Mouse (Mus musculus) heart, adult 9 months (tissue): ENCODE results near the gene Lrch1.

Source experiments
- DNase-seq, 2 experiments: peaks; one replicate each; pipeline ENCODE4 v3.0.0; 2022; ENCODE audit warnings: low spot score in 2 of 2

The Lrch1 gene

DNA sequence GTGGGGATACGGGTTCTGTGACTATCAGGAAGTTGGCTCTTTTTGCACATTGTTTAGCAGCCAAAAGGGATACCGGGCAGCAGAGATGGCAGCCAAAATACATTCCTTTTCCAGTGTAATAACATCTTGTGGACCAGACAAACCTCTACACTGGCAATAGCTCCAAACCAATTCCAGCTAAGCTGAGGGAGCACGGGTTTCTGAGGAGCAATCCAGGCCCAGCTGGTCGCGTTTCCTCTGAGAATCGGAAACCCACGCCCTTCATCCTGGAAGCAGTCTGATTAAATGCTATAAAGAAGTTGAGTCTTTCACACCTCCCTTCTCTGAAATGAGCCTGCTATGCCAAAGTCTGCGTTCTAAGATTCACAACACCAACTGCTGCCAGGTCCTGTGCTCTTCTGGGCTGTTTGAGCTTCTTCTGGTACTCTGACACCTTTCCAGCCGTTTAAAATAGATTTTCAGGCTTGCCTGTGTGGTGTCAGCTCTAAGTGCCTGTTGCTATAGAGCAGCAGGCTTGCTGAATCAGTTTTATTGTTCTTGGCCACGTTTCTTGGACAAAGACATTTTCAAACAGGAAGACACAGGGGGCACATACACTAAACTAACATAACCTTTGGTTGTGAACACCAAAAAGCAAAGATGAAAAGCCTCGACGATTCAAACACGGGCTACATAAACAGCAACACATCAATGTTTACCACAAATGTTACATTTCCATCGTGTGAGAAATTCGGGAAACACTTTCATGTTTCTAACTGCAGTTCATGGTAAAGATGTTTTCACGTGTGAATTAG is 94.5 kb downstream of the Lrch1 start:
- peak; percentile 44 to 46 for DNase-seq

DNA sequence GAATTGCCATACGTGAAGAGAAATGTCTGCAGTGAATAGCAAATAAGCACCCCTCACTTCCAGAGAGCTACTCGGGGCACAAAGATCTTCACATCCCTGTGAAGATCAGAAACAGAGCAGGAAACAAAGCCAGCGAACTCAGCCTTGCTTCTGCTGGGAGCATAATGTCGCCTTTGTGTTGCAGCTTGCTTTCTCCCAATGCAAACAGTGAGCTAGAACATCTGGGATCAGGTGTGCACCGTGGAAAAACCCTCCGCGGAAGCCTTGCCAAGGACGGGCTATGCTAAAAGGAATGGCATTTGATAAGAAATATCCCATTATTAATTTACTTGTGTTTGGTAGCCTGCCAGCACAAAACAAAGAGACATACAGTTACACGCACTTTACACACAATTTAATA is 95.8 kb downstream of the Lrch1 start:
- no peak for DNase-seq

DNA sequence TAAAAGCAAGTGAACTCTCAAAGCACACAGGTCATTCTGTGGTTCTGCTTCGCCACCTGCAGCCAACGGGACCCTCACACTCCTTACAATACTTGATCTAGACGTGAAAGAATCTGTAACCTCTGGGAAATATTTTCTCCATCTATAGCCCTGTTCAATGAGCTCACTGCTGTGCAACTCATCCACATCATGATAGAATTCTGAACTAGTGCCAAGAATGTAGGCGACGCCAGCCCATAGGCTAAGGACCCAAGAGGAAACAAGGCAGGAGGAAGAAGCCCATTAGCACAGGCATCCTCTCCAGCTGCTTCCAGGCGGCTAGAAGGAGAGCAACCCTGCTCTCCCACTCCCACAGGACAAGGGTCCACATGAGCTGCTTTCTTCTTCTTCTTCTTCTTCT is 98.7 kb downstream of the Lrch1 start:
- no peak for DNase-seq

DNA sequence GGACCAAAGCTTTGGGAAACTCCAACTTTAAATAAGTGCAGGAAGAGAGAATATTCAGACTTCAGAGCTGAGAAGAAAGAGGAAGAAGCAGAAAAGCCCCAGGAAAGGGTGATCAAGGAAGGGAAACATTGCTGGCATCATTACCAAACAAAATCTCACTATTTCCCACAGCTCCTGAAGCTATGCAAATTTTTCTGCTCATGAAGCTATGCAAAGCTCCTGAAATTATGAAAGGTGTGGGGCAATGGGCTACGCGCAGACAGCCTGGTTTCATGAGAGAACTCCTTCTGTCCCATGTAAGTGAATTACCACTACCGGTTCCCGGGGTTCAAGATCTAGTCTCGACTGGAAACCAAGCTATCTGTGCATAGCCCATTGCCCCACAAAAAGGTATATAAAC is 99.5 kb downstream of the Lrch1 start:
- no peak for DNase-seq

DNA sequence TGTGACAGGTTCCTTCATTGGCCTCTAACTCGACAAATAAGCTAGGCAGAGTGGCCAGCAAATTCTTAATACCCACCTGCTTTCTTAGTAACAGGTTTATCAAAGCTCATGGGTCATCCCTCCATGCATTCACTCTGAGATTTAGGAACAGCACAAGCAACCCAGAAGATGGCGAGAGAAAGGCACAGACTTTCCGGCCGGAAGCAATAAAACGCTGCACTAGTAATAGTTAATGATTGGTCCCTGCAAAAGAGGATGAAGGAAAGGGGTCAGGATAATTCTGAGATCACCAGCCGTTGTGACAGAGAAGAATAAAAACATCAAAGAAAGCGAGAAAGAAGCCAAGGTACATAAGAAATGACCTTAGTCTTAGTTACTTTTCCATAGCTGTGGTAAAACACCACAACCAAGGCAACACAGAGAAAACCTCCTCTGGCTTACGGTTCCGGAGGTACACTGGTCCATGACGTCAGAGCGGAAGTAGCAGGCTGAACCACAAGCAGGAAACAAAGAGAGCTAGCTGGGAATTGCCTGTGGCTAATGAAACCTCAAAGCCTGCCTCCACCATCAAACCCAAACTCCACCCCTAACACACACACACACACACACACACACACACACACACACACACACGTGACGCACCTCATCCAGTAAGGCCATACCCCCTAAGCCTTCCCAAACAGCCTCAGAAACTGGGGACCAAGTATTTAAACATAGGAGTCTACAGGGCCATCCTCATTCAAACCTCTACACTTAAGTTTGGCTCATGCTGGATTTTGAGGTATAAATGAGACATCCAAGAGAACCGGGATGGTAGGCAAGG is 100.2 kb downstream of the Lrch1 start:
- DNase-seq: no peak

DNA sequence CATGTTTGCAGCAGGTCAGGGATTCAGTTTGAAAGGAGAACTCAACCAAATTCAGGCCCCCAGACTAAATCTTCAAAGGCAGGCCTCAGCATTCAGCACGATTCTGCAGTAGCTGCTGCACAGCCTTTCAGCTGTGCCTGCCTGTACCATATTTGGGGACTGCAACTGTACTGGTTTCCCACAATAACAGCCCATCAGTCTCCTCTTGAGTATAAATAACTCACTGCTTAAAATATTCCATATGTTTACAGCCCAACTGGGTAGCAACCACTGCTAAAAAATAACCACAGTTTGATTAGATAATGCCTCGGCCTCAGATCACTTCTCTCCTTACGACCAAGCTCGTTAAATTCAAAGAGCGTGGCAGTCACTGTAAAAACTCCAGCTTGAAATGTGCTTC is 101.0 kb downstream of the Lrch1 start:
- DNase-seq: no peak

DNA sequence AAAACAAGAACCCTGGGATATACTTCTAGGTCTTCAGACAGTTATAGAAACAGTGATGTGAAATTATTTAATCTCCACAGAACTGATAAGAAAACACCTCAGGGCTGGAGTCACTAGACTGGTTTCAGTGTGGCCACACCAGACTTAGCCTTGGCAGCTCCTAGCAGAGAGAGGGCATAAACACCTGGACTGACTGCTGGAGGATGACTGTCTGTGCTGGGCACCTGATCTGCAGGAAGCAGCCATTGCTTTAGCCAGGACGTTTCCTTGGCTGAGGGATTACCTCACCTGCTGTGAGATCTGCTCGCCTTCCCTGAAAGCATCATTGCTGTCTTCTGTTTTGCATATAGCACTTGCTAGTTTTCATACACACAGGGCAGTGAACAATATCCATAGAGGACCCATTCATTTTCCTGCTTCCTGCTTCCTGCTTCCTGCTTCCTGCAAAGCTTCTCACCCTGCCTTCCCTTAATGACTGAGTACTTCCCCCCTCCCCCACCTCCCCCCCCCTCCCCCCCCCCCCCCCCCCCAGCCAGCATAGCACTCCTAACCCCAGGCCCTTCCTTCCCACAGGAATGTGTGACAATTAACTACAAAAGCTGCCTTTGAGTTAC is 101.9 kb downstream of the Lrch1 start:
- DNase-seq: no peak

DNA sequence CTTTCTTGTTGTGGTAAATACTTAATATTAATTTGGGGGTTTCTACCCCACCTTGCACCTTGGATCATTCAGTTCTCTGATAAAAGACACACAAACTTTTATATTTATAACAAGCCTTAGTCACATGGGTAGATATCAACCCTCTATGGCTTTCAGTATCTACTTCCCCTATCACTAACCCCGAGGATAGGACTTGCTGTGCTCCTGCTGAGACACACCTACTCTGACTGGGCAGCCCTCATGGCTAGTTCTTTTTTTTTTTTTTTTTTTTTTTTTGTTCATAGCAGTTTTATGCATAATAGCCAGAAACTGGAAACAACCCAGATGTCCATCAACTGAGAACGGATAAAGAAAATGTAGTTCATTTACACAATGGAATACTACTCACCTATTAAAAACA is 106.0 kb downstream of the Lrch1 start:
- DNase-seq: no peak

DNA sequence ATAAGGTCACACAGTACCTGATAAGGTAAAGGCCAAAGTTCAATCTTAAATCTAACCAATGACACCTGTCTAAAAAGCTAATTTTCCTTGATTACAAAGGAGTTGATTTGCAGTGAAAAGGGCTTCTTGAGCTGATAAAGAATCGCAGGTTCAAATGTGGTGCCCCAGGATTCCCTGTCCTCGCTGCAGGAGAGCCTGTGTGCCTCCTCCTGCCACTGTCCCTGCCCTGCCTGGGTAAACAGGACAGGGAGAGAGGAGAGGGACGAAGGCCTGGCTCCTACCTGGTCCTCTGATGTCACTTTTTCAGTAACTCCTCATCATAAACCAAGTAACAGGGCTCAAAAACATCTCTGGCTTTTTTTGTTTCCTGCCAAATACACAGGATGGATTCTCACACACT is 106.4 kb downstream of the Lrch1 start:
- DNase-seq: no peak

DNA sequence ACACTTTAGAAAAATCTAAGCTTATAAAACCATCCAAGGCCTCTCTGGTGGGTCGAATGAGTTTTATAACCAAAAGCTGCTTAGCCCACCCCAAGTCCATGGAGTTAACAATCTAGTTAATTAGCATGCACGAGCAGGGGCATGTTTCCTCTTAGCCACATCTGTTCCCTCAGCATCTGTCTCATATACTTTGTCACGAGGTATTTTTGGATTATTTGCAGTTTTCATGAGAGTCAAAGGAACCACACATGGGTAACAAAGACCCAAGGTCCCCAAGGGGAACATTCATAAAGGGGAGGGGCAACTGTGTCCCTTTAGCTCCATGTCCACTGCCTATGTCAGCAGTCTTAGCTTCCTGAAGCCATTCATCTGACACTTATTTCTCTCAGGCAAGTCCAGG is 106.9 kb downstream of the Lrch1 start:
- no peak for DNase-seq

DNA sequence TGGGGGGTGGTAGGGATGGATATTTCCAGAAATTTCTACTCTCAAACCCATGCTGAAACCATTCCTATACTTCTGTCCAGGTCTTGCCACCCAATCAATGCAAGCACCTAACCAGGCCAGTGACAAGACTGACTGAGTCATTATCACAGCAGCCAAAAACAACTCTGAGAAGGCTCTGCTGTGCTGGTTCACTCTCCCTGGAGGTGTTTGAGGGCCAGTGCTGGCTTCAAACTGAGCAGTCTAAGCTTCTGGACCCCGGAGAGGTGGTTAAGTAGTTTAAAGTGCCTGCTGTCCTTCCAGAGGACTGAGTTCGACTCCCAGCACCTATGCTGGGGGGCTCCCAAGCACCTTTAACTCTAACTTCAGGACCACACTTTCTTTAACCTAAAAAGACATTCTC is 107.3 kb downstream of the Lrch1 start:
- DNase-seq: no peak

DNA sequence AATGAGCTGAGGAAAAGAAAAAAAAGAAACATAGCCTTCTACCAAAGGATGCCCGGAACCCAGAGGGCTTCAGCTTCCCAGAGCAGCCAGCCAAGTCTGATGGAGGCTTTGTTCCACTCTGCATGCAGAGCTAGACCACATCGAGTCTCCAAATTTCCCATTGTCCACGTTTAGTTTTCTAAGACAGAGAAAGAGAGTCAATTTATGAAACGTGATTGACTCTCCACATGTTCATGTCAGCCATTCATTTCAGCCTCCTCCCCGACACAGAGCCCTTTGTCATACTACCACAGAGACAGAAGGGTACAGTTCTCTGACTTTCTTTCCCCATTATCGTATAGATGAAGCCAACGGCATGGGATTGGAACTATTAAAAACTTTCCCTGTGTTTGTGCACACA is 108.9 kb downstream of the Lrch1 start:
- DNase-seq: no peak

DNA sequence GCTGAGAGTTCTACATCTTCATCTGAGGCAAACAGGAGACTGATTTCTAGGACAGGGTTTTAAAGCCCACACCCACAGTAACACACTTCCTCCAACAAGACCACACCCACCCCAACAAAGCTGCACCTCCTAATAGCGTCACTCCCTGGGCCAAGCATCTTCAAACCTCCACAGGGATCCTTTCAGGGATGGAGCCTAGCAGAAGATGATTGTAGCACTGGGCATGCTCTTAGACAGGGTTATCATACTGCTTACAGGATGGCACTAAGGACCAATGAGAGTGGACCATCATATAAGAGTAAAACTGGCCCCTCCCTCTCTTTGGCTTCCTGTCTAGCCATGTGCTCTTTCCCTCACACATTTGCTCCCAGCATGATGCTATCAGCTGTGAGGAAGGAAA is 112.7 kb downstream of the Lrch1 start:
- DNase-seq: peak in 1 of 2 experiments; percentile 16

DNA sequence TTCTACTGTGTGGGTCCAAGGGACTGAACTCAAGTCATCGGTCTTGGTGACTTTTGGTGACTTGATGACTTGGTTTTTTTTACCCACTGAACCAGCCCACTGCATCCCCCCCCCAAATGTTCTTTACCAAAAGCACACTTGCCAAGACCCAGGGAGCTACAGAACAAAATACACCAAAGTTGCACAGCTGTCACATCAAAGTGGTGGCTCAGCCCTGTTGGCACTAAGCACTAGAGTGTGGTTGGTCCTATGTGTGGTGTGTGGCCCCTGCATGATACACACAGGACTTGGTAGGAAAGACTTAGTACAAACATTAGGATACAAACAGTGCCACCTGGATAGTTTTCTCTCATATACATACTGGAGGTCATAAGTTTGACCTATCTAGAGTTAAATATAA is 113.5 kb downstream of the Lrch1 start:
- DNase-seq: no peak

DNA sequence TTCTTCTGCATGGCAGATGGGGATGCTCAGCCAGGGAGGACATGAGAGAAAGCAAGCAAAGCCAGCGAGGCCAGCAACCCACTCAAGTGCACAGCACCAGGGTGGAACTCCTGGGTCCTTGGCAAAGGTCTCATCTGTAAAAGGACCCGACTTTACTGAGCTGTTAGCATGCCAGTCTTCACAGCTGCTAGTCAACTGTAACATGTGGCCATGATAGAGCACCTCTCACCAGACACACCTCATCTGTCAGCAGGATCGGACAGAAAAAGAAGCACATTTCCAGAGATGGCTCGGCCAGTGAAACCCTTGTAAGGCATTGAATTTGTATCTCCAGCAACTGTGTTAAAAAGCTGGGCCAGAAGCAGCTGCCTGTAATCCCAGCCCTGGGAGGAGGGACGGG is 116.0 kb downstream of the Lrch1 start:
- DNase-seq: no peak

DNA sequence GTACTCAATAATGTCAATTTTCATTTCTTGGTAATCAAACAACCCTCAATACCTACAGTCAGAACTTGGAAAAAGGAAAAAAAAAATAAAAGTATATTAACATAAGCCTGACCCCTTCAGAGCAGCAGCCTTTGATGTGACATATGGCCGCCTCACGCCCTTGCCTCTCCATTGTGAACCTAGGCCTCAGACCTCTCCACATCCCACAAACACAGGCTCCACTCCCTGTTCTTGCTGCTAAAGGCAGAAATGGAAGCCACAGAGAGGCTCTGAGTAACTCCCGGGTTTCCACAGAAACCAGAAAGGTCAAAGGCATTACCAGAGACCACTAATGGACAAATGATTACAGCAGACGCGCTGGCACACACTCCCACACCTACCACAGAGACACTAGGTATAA is 116.6 kb downstream of the Lrch1 start:
- DNase-seq: no peak

DNA sequence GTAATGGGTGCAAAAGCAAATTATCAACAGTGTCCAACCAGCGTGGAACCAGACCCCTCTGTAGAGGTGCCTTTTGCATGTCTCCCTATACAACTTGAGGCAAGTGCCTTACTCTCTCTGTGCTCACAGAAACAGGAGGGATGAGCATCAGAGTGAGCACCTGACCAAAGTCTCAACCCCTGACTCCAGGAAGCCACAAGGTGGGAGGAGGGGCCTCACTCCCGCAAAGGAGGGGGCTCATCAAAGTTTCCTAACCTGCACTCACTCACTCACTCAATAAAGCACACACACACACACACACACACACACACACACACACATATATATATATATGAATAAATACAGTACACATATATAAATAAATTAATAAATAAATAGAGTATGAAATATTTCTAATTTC is 117.1 kb downstream of the Lrch1 start:
- no peak for DNase-seq

DNA sequence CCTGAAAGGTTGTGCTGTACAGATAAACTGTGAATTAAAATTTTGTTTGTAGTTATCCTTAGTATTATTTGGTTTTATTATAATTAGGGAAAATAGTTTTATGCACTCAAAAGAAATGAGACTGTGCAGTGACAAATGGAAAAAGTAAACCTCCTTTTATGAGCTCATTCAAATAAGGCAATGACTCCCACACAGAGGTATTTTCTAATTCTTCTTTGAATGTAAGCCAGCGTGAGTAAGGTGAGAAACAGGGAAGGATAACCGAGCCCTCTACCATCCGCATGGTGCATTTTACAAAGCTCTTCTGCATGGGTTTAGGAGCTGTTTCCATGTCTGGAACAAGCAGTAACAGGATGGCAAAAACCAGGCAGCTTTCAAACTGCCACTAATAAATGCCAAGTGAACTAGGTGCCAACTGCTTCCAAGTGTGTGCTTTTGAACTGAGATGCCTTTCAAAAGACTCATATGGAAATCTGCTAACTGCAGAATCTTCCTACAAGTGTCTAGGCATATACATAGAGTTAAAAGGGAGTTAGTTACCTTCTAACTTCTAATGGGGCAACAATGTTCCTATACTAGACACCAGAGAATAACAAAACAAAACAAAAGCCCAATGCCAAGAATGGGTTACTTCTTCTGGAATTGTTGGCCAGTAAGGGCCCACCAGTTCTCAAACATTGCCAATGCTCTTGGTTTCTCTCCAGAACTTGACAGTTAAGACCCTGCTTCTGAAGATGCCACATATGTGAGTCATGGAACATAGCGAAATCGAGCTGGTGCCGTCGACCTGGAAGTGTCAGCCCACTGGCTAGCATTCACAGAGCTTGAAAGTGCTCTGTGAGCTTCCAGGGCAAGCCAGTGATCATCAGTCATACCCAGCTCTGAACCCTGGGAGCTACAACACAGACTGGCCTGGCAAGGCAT is 124.7 kb downstream of the Lrch1 start:
- no peak for DNase-seq

DNA sequence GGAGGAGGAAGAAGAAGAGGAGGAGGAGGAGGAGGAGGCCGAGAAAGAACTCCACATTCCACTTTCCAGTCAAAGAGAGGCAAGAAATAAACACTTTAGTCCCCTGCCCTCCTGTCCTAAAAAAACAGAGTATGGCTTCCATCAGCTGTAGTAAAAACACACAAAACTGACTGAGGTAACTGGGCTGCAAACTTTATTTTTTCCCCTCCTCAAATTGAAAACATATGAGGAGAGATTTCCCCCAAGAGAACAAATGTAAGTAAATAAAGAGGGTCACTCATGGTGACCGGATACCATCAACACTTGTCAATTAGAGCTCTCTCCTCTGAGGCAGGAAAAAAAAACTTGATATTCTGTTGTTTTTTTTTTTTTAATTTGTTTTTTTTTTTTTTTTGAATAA is 125.6 kb downstream of the Lrch1 start:
- DNase-seq: no peak

DNA sequence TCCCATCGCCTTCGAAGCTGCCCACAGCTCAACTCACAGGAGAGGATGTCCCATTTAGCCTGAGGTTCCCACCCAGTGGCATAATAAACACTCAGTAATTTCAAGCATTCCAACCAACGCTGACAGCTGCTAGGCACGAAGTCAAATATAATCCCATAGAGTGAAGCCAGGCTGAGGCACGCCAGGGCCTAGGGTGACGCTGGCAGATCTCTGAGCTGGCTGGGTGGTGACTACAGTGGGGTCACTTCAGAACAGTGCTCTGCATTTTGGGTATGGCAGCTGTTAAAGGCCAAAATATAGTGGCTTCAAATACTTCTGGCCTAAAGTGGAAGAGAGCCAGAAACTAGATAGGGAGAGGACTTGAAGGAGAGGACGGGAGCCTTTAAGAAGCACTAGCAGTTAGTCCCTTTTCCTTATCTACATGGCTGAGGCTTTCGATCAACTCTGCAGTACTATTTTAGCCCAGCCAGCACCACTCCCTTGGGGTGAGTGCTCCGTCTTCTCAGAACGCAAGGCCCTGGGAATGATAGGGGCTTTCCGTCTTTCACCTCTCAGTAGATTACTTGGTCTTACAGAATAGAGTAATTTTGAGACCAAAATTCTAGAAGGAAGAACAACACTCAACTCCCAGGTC is 127.4 kb downstream of the Lrch1 start:
- DNase-seq: peak; percentile 44 to 46

DNA sequence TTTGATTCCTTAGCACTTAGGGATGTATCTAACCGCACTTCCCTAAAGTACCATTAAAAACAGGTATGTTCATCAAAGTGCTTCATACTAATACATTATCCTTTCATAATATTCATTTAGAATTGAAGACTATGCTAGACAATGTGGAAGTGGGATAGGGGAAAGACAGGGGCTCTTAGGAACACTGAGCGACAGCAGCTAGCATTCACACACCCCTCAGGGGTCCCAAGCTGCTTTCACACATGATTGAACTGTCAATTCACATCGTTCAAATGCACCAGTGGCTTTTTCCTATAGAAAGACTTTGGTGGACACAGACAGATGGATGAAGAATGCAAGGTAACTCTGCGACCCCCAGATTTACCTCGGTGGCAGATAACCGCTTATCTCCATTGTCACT is 131.0 kb downstream of the Lrch1 start:
- DNase-seq: no peak
